Mouse (Mus musculus): ENCODE results near the gene Otof.
A peak's percentile ranks its signal among the peaks of the same experiment; 100 is the strongest.

DNA sequence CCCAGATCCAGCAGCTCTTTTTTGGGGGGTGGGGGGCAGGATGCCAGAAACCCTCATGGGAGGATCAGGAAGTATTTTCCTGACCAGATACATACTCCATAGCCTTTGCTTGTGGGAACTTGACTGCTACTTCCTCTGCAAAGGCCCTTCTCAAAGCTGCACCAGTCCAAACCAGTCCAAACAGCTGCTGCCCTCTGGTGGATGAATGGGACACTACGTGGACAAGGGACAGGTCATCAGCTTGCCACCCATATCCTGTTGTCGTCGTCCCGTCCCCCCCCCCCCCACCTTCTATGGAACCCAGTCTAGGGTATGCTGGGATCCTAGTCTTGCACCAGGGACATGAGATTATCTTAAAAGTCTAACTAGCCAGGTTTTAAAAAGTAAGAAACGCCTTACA is 20.6 kb upstream of the Otof start:
- peak; percentile 50 to 78; a peak in 2 of 4 replicates for TF ChIP-seq CTCF (conservative IDR thresholded peaks at IDR 0.05 in 1 of 2, IDR thresholded peaks at IDR 0.05 in 1 of 2; ENCODE audit: low read depth in 2 of 2, low read length in 2 of 2)
- no peak for TF ChIP-seq ELF1 (IDR thresholded peaks at IDR 0.05; ENCODE audit: low read depth, low read length)
- no peak for TF ChIP-seq TBP (conservative IDR thresholded peaks at IDR 0.05; ENCODE audit: low read depth, low read length)
- TF ChIP-seq MAZ (IDR thresholded peaks at IDR 0.05; ENCODE audit: low read depth, low read length): no peak
- no peak for TF ChIP-seq EP300 (IDR thresholded peaks at IDR 0.05; ENCODE audit: low read length)
- no peak for TF ChIP-seq TCF12 (IDR thresholded peaks at IDR 0.05; ENCODE audit: low read depth, low read length)
- no peak for TF ChIP-seq ZMIZ1 (IDR thresholded peaks at IDR 0.05; ENCODE audit: low read depth, low read length)
- no peak for TF ChIP-seq POLR2A (IDR thresholded peaks at IDR 0.05; ENCODE audit: low read depth, low read length)
- no peak for TF ChIP-seq HCFC1 (IDR thresholded peaks at IDR 0.05; ENCODE audit: low read depth, low read length)
- TF ChIP-seq ZNF384 (IDR thresholded peaks at IDR 0.05; ENCODE audit: low read depth, low read length): no peak
